Mouse (Mus musculus) hindbrain, embryonic 11.5 days (tissue): ENCODE measurements around the gene Mpzl3. TPM values are rescaled to one million over a fixed set of nuclear protein-coding genes. Genes with fewer than 3 reads are reported as not detected.

ENCODE experiments used
- ATAC-seq: fragments of 200-750 bp; cut with Nextera tagmentation; 2 replicates; pipeline ENCODE4 v1.8.0; 2017; ENCODE audit warnings: mild to moderate bottlenecking, moderate TSS enrichment, moderate library complexity; ENCODE audit not compliant: low FRiP score
- DNase-seq: peaks from one replicate; pipeline ENCODE4 v3.0.0-alpha.2; 2015; ENCODE audit warnings: low spot score
- H3K27ac ChIP-seq: fragments of 300-500 bp; sonication (generic); 2 replicates; pipeline ENCODE4 v1.5.1; 2014; ENCODE audit warnings: mild to moderate bottlenecking, low read depth, low read length
- H3K27me3 ChIP-seq: fragments of 300-500 bp; sonication (generic); 2 replicates; pipeline ENCODE4 v1.6.1; 2014; ENCODE audit warnings: mild to moderate bottlenecking, low read length, moderate library complexity, mixed read lengths; ENCODE audit not compliant: control insufficient read depth, insufficient read depth
- H3K36me3 ChIP-seq: fragments of 300-500 bp; sonication (generic); 2 replicates; pipeline ENCODE4 v1.6.1; 2014; ENCODE audit warnings: mild to moderate bottlenecking, low read length, moderate library complexity, mixed read lengths; ENCODE audit not compliant: control insufficient read depth, insufficient read depth
- H3K4me1 ChIP-seq: fragments of 300-500 bp; sonication (generic); replicated peaks from 2 replicates; pipeline ENCODE4 v1.6.1; 2014; ENCODE audit warnings: low read length, mixed read lengths; ENCODE audit not compliant: control insufficient read depth, insufficient read depth
- H3K4me2 ChIP-seq: fragments of 300-500 bp; sonication (generic); replicated peaks from 2 replicates; pipeline ENCODE4 v1.6.1; 2014; ENCODE audit warnings: mild to moderate bottlenecking, low read depth, low read length
- H3K4me3 ChIP-seq: fragments of 300-500 bp; sonication (generic); 2 replicates; pipeline ENCODE4 v1.5.1; 2014; ENCODE audit warnings: low read depth, low read length
- H3K9ac ChIP-seq: fragments of 300-500 bp; sonication (generic); 2 replicates; pipeline ENCODE4 v1.6.1; 2014; ENCODE audit warnings: low read depth, low read length
- H3K9me3 ChIP-seq: fragments of 300-500 bp; sonication (generic); 2 replicates; pipeline ENCODE4 v1.6.1; 2016; ENCODE audit warnings: low read length; ENCODE audit not compliant: control insufficient read depth
- WGBS: fragments of 180-500 bp; shearing (Covaris S2); extraction: QIAGEN DNeasy Blood & Tissue Kit; methylation state at CpG from one replicate; pipeline ENCODE4 v1.1.7; 2014; 5-methylcytosine and 5-hydroxymethylcytosine counted together
- polyA plus RNA-seq: library from polyadenylated mRNA; unstranded; fragments of >200 nt; fragmentation: Nextera tagmentation; extraction: Ambion mirVana; gene quantifications from 2 replicates; pipeline ENCODE4 v1.2.1, GENCODE M21; 2014

The Mpzl3 gene
- polyA plus RNA-seq, result 1.7 and 2.8 TPM in 2 replicates

- Histone ChIP-seq H3K36me3 (no peaks in the 10 kb centered on the region), H3K4me2 (peak within 1 kb of the TSS; percentile 58), H3K9me3 (no peaks in the 10 kb centered on the region), H3K4me3 (peak within 1 kb of the TSS; percentile 62), H3K27me3 (no peaks in the 10 kb centered on the region), H3K9ac (peak within 1 kb of the TSS; percentile 59), H3K4me1 (no peaks in the 10 kb centered on the region), H3K27ac (peak within 1 kb of the TSS; percentile 98)
- DNase-seq (peak; percentile 93), ATAC-seq (peak; percentile 93)
- WGBS, result 1% methylated on average over 33 of the region's 33 CpGs
These were observed at the start of gene Mpzl3 for GRCm38 (mm10) chr9:45055082-45055713. Mpzl3 (plus strand) TSS chr9:45055186.

GRCm38 (mm10) chr9:45007404-45007803, 47.6 kb upstream of the Mpzl3 start:
- ATAC-seq (no peak), DNase-seq (no peak)

GRCm38 (mm10) chr9:45008342-45008741, 46.6 kb upstream of the Mpzl3 start:
- no peaks in the 10 kb centered on the region for H3K9me3 ChIP-seq
- H3K4me2 ChIP-seq, result no peak overlapping the region
- no peaks in the 10 kb centered on the region for H3K36me3 ChIP-seq
- no peak for ATAC-seq
- WGBS, result 71% methylated on average over 4 of the region's 4 CpGs
- no peak overlapping the region for H3K9ac ChIP-seq
- no peak for DNase-seq
- no peak overlapping the region for H3K27ac ChIP-seq
- no peaks in the 10 kb centered on the region for H3K27me3 ChIP-seq
- H3K4me3 ChIP-seq, result no peak overlapping the region
- H3K4me1 ChIP-seq, result no peaks in the 10 kb centered on the region

More at GRCm38 (mm10) chr9:45007404-45007803, 47.6 kb upstream of the Mpzl3 start:
- no peak overlapping the region for H3K4me3 ChIP-seq
- H3K27ac ChIP-seq, result no peak overlapping the region
- WGBS, result 76% methylated on average over 12 of the region's 12 CpGs
- no peaks in the 10 kb centered on the region for H3K9me3 ChIP-seq
- H3K4me1 ChIP-seq, result no peaks in the 10 kb centered on the region
- no peaks in the 10 kb centered on the region for H3K36me3 ChIP-seq
- no peak overlapping the region for H3K9ac ChIP-seq
- H3K27me3 ChIP-seq, result no peaks in the 10 kb centered on the region
- no peak overlapping the region for H3K4me2 ChIP-seq

- ATAC-seq (no peak), DNase-seq (no peak)
- H3K36me3 ChIP-seq, result no peaks in the 10 kb centered on the region
- no peak within 1 kb of the TSS for H3K27ac ChIP-seq
- 84% methylated on average over 19 of the region's 19 CpGs for whole genome bisulfite sequencing
- no peak within 1 kb of the TSS for H3K4me3 ChIP-seq
- H3K4me1 ChIP-seq, result no peaks in the 10 kb centered on the region
- no peaks in the 10 kb centered on the region for H3K27me3 ChIP-seq
- no peaks in the 10 kb centered on the region for H3K9me3 ChIP-seq
- H3K9ac ChIP-seq, result no peak within 1 kb of the TSS
- H3K4me2 ChIP-seq, result no peak within 1 kb of the TSS
These were observed 45.6 kb upstream of the Mpzl3 start, which contains the start of gene Cd3e for GRCm38 (mm10) chr9:45009180-45010078. Cd3e (minus strand) TSS chr9:45009627.

- H3K27me3 ChIP-seq, result no peaks in the 10 kb centered on the region
- no peak overlapping the region for H3K9ac ChIP-seq
- WGBS, result 80% methylated on average over 4 of the region's 4 CpGs
- no peak overlapping the region for H3K4me3 ChIP-seq
- no peak overlapping the region for H3K27ac ChIP-seq
- no peak overlapping the region for H3K4me2 ChIP-seq
- no peaks in the 10 kb centered on the region for H3K36me3 ChIP-seq
- H3K9me3 ChIP-seq, result no peaks in the 10 kb centered on the region
- DNase-seq (peak; percentile 8), ATAC-seq (no peak)
- no peaks in the 10 kb centered on the region for H3K4me1 ChIP-seq
These were observed 44.5 kb upstream of the Mpzl3 start for GRCm38 (mm10) chr9:45010461-45010860.

GRCm38 (mm10) chr9:45011291-45011690, 43.7 kb upstream of the Mpzl3 start:
- Histone ChIP-seq H3K4me1 (no peaks in the 10 kb centered on the region), H3K9me3 (no peaks in the 10 kb centered on the region), H3K36me3 (no peaks in the 10 kb centered on the region), H3K4me3 (no peak overlapping the region), H3K27me3 (no peaks in the 10 kb centered on the region), H3K4me2 (no peak overlapping the region), H3K9ac (no peak overlapping the region), H3K27ac (no peak overlapping the region)
- ATAC-seq, result no peak
- no peak for DNase-seq
- WGBS, result 47% methylated on average over 6 of the region's 6 CpGs

GRCm38 (mm10) chr9:45014879-45015278, 40.1 kb upstream of the Mpzl3 start:
- Histone ChIP-seq H3K9me3 (no peaks in the 10 kb centered on the region), H3K27me3 (no peaks in the 10 kb centered on the region), H3K27ac (no peak overlapping the region), H3K4me3 (no peak overlapping the region), H3K4me2 (no peak overlapping the region), H3K36me3 (no peaks in the 10 kb centered on the region), H3K9ac (no peak overlapping the region), H3K4me1 (no peaks in the 10 kb centered on the region)
- ATAC-seq, result no peak
- DNase-seq, result no peak
- 32% methylated on average over 2 of the region's 2 CpGs for WGBS

GRCm38 (mm10) chr9:45015841-45016240, 39.1 kb upstream of the Mpzl3 start:
- H3K27ac ChIP-seq, result no peak overlapping the region
- ATAC-seq (no peak), DNase-seq (no peak)
- H3K4me1 ChIP-seq, result no peaks in the 10 kb centered on the region
- H3K9ac ChIP-seq, result no peak overlapping the region
- H3K4me2 ChIP-seq, result no peak overlapping the region
- H3K27me3 ChIP-seq, result no peaks in the 10 kb centered on the region
- no peaks in the 10 kb centered on the region for H3K9me3 ChIP-seq
- H3K4me3 ChIP-seq, result no peak overlapping the region
- no peaks in the 10 kb centered on the region for H3K36me3 ChIP-seq
- WGBS, result 70% methylated on average over 3 of the region's 3 CpGs
